Mouse (Mus musculus) thymus, adult 18-20 months (tissue): ENCODE results near the gene 1700020D05Rik.

ENCODE experiments used
- DNase-seq, 2 experiments: peaks; one replicate each; pipeline ENCODE4 v3.0.0; 2022; ENCODE audit warnings: mixed read lengths in 2 of 2

The 1700020D05Rik gene

GRCm38 (mm10) chr19:5474281-5475068, 29.1 kb downstream of the 1700020D05Rik start:
- DNase-seq = no peak

DNA sequence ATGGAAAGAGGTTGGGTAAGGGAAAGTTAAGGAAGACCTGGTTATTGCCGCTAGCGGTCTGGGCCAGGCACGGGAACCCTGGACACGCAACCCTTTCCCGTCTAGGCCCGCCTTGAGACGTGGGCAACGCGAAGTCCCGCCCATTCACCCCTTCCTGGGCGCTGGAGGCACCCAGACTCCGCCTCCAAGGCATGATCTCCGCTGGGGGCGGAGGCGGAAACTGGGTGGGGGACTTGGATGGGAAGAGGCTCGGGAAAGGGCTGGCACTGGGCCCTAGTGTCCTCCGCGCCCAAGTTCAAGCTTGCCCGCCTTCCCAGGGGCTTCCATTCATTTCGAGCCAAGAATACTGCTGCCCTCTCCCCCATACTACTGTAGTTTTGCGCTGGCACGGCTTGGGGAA, 29.9 kb downstream of the 1700020D05Rik start, which contains the start of gene Efemp2:
TSS of gene Efemp2 (plus strand) at position 235 of the 400 bp plus-strand sequence.
- peak; percentile 53 to 61 for DNase-seq

- DNase-seq = no peak
Observed at GRCm38 (mm10) chr19:5472857-5473256, 30.7 kb downstream of the 1700020D05Rik start.

DNA sequence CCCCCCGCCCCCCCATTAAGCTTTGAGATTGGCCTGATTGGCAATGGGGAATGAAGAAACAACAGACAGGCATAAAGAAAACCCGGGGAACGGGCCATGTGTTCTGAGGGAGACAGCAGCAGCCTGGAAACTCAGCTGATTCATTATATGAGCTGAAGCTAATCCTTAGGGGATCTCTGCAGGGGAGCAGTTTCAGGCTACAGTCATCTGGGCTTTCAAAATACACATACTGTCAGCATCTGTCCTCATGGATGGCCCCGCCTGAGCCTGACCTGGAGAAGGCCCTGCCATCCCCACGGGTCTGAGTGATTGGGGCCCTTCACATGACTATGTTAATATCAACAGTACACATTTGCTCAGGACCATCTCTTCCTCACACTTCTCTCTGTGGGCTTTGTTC, 31.7 kb downstream of the 1700020D05Rik start:
- no peak for DNase-seq

DNA sequence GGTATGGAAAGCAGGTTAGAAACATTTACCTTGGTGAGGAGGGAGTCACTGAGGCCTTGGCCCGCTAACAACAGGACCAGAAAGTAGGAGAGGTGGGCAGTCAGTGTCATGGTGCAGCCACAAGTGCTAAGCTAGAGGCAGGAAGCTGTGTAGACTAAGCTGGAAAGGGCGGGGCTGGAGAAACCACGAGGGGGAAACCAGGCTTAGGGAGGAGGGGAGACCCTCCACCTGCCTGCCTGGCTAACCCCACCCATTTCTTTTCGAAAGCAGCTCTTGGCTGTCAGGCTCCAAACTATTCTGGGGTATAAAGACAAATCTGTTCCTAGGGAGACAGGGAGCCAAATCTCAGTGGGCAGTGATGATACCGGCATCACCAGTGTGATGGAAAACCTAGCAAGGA, 35.2 kb downstream of the 1700020D05Rik start, which contains the start of gene Ctsw:
TSS of gene Ctsw (minus strand) at position 134 of the 400 bp plus-strand sequence.
- peak; percentile 57 to 67 for DNase-seq

GRCm38 (mm10) chr19:5466916-5467500, 36.6 kb downstream of the 1700020D05Rik start:
- DNase-seq = no peak

GRCm38 (mm10) chr19:5465037-5465436, 38.5 kb downstream of the 1700020D05Rik start:
- no peak for DNase-seq

DNA sequence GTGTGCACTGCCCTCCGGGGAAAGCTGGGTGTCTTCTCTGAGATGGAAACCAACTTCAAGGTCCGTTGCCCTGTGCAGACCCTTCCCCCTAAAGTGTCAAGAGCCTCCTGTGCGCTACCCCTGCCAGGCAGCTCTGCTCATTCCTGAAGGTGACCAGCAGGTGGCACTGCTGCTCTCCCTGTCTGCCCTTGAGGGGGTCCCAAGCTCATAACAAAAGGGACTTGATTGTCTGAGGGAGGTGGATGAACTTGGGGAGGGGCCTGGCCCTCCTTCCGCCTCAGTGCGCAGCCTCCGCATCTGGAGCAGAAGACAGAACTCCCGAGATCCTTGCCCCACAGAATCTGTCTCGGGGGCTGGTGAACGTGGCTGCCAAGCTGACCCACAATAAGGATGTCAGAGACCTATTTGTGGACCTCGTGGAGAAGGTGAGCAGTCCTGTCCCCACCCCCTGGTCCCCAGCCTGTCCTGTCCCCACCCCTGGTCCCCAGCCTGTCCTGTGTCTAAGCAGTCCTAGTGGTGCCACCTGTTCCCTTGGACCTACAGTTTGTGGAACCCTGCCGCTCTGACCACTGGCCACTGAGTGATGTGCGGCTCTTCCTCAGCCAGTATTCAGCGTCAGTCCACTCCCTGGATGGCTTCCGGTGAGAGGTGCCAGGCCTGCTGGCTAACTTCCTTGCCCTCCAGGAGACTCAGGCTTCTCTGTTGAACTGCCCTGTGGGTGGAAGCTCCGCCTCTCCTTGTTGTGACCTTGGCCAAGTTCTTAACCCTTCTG, 39.6 kb downstream of the 1700020D05Rik start:
- DNase-seq = peak in 1 of 2 experiments; percentile 61

- no peak for DNase-seq
Observed at GRCm38 (mm10) chr19:5463212-5463611, 40.4 kb downstream of the 1700020D05Rik start.

DNA sequence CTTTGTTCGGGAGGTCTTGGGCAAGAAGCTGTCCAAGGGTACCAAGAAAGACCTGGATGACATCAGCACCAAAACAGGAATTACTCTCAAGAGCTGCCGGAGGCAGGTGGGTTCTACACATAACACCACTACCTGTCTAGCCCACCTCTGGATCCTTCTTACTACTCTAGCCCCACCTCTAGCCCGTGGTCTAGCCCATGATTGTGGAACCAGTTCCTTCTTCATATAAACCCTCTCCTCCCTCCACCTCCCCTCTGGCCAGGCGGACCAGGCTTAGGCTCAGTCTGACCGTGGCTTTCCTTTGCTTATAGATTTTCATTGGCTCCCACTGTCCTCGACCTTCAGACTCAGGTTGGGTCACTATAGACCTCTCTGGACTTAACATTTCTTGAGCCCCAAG, 42.2 kb downstream of the 1700020D05Rik start:
- no peak for DNase-seq

DNA sequence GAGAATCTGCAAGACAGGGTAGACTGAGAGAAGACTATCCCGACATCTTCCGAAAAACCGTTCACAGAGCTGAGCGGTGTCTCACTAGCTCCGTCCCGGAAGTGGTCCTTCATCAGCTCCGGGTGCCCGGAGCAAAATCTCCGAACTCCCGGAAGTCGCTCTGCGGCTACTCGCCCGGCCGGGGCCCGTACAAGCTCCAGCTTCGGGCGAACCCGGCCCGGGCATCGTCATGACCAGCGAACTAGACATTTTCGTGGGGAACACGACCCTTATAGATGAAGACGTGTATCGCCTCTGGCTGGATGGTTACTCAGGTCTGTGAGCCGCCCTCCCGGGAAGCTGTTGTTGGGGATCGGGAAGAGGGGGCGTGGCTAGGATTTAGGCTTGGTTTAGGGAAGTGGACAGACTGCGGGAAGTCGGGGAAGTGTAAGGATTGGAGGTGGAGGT, 43.1 kb downstream of the 1700020D05Rik start, which contains the start of gene Fibp:
TSS of gene Fibp (plus strand) at position 151 of the 447 bp plus-strand sequence.
- peak; percentile 61 to 67 for DNase-seq

DNA sequence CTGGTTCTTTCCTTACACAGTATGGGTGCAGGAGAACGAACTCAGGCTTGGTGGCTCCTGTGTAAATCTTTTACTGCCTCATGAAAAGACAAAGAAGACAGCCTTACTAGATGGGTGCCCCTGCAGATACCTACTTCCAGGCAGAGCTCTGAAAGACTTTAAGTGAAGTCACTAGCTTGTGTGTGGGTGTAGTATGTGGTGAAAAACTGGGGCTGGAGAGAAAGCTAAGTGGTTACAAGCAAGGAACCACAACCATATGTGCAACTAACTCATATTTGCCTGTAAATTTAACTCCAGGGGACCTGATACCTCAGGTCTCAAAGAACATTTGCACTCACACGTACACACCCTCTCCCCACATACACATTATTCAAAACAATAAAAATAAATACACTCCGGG, 43.7 kb downstream of the 1700020D05Rik start:
- no peak for DNase-seq

DNA sequence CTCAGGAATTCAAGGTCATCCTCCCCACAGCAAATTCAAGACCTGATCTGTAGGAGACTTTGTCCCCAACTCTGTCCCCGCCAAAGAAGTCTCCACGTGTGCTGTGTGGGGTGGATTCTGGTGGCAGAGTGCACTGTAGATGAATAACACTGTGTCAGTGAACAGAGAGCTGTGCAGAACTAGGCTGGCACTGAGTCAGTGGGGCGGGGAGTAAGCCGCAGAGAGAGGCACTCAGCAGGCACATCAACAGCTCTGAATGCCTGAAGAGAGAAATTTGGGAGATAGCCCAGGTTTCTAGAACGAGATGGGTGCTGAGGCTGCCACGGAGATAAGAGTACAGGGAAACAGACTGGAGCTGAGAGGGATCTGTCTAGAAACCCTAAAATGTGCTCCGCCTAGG, 44.6 kb downstream of the 1700020D05Rik start:
- no peak for DNase-seq

DNA sequence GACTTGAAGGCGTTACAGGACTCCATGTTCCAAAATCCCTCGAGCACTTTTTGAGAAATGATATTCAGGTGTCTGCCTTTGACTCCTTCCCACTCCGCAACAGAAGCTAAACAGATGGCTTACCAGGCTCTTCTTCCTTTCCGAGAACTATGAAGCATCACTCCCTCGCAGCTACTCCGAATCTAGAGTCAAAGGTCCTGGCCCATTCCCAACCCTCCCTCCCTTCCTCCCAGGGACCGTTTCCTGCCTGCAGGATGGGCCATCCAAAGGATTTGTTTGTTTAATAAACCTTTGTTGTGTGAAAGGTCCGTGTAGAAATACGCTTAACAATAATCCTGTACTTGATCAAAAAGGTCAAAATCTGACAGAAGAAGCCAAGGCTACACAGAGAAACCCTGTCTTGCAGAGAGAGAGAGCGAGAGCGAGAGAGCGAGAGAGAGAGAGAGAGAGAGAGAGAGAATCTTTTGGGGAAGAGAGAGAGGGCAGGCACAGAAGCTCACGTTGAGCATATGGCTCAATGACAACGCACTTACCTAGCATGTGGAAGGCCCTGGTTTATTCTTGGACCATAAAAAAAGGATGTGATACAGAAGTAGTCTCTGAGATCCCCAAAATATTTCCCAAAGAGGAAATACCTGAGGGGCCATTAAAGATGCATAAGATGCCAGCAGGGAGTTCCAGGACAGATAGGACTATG, 45.7 kb downstream of the 1700020D05Rik start, which contains the start of gene Ccdc85b:
TSS of gene Ccdc85b (minus strand) at position 149 of the 697 bp plus-strand sequence.
- no peak for DNase-seq

DNA sequence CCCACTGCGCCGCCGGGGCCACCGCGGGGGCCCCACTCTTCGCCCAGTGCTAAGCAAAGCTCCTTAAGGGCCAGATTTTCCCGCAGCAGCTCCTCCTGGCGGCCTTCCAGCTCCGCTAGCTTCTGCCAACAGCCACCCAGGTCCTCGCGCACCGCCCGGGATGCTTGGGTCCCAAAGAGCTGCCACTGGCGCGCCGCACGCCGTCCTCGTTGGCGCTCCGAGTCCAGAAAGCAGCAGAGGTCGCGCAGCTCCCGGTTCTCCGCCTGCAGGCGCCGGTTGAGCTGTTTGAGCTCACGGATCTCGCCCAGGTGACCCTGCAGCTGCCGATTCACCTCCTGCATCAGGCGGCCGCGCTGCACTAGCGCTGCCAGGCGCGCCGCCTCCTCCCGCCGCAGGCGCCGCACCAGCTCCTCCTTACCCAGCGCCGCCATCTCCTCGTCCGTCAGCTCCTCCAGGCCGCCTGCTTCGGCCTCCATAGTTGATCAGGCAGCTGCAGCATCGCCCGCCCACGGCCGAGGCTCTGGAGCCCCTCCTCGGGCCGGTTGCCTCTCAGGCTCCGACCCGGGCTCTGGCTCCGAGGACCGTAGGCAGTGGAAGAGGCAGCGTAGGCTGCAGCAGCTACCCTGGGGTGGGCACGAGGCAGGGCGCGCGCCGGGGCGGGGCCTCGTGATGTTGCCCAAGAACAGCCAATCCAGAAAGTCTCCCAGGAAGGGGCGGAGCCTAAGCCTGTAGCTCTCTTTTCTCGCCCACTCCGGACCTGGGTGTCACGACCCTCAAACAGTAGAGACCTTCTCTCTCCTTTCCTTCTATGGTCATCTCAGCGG, 46.5 kb downstream of the 1700020D05Rik start:
- peak; percentile 92 to 93 for DNase-seq

GRCm38 (mm10) chr19:5456241-5456921, 47.2 kb downstream of the 1700020D05Rik start:
- no peak for DNase-seq

- no peak for DNase-seq
Observed at GRCm38 (mm10) chr19:5455568-5455967, 48.0 kb downstream of the 1700020D05Rik start.

DNA sequence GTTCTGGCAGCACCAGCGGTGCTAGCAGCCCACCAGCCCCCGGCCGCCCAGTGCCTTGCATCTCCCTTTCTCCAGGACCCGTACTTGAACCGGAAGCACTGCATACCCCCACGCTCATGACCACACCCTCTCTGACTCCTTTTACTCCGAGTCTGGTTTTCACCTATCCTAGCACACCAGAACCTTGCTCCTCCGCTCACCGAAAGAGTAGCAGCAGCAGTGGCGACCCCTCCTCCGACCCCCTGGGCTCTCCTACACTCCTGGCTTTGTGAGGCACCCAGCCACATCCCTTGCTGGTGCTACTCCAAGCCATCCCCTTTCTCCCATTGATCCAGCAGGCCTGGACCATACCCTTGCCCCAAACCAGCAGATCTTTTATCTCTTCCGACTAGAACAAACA, 48.5 kb downstream of the 1700020D05Rik start:
- DNase-seq = no peak
